Mouse (Mus musculus) v-Abl transformed pro-B cells (cell line): Measurements from ENCODE around the gene Gm5767.
"Not testable (repeated sequence)": the region's sequence is repeated elsewhere in the genome, so short reads cannot be mapped to it uniquely, and the experiment has no call there.

ENCODE experiments used
- in situ Hi-C, 2 experiments: fragments of 400-800 bp; cut with MboI; formaldehyde crosslinking; loops; one replicate each; pipeline ENCODE4 v1.15.1; 2025; ENCODE audit not compliant: unreplicated experiment in 2 of 2

Gm5767 gene

GRCm38 (mm10) chr16:8689979-8690656 lies 9.5 kb downstream of the Gm5767 start:
- in situ Hi-C loops = loop anchor here (5.0 kb wide), 2 partner anchors 77 to 177 kb away; no protein-coding TSS in a partner anchor

DNA sequence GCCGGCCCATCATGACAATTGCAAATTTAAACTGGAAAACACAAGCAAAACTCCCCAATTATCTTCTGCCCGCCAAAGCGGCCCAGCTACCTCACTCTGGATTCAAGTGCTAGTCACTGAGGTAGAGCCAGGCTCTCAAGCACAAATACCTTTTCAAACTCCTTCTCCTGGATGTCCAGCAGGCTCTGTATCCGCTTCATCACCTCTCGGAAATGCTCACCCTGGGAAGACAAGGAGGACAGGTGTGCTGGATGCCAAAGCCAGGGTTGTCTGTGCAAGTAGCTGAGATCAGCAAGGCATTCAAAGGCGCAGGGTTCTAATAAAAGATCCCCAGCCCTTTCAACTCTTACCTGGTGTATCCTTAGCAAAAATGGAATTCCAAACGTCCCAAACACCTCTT lies 10.6 kb downstream of the Gm5767 start:
- in situ Hi-C loops = no loop called here

DNA sequence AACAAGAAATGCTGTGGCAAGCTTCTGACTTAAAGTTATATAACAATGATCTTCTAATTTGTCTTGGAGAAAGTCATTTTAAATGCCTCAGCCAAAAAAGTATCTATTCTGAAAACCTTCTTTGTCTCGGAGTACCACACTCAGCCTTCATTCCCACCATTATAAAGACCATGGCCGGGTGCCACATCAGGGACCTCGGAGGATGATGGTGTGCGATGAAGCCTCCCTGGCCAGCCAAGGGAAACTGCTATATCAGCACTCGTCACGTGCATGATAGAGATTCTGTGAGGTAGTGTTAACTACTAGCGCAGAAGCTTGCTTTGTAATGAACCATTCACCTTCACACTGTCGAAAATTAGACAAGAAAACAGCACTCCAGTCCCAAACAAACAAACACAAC lies 19.0 kb downstream of the Gm5767 start:
- in situ Hi-C loops = no loop called here

DNA sequence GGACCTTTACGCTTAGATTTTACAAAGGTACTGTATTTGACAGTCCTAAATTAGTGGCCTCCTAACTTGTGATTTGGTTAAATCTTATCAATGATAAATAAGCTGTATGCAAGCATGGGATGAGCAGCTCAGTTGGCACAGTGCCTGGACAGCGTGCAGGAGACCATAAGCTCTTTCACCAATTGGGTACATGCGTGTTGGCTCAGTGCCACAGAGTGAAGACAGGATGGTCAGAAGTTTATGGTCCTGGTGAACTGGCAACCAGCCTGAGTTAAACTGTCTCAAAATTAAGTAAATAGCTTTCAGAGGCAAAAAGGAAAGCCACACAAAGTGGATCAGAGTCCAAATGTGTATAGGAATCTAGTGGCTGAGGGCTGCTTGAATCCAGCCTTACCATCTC lies 20.0 kb downstream of the Gm5767 start:
- in situ Hi-C loops = no loop called here

GRCm38 (mm10) chr16:8711998-8712397 lies 31.4 kb downstream of the Gm5767 start:
- in situ Hi-C loops = no loop called here

- in situ Hi-C loops = no loop called here
Observed at GRCm38 (mm10) chr16:8714851-8715250, 34.3 kb downstream of the Gm5767 start.

GRCm38 (mm10) chr16:8715513-8716080 lies 35.0 kb downstream of the Gm5767 start:
- in situ Hi-C loops = no loop called here

GRCm38 (mm10) chr16:8716300-8716699 lies 35.7 kb downstream of the Gm5767 start:
- in situ Hi-C loops = no loop called here

- in situ Hi-C loops = no loop called here
Observed at GRCm38 (mm10) chr16:8717744-8718143, 37.2 kb downstream of the Gm5767 start.

GRCm38 (mm10) chr16:8720447-8720846 lies 39.9 kb downstream of the Gm5767 start:
- in situ Hi-C loops = no loop called here

DNA sequence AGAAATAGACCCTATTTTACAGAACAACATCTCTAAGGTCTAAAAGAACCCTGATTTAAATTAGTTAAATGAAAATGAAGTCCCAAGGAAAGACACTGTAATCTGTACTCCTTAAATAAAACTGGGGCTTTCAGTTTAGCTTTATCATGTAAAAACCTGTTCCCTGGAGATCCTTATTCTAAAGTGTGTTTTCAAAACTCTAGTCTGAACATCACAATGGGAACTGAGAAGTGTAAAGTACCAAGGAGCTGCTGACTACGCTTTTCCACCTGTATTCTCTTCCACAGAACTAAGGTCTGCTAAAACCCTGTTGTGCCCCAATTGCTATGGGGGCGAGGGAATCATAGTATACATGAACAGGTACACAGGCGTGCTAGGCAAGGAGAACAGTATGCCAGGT lies 43.5 kb downstream of the Gm5767 start:
- in situ Hi-C loops = no loop called here

DNA sequence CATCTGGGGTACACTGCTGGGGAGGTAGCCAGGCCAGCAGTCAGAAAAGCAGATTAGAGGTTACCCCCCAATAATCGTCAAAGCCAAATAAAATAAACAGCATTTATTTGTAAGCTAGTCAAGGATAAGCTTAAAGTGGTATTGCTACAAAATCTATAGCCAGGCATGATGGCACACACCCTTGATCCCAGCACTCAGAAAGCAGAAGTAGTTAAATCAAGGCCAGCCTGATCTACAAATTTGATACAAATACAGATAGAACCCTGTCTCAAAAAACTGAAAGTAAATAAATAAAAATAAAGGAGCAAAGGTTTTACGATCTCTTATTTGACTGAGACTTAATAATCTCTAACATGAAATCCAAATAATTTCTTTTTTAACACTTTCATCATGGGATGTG lies 45.2 kb downstream of the Gm5767 start:
- in situ Hi-C loops = no loop called here

- in situ Hi-C loops = no loop called here
Observed at GRCm38 (mm10) chr16:8728111-8728748, 47.7 kb downstream of the Gm5767 start.

DNA sequence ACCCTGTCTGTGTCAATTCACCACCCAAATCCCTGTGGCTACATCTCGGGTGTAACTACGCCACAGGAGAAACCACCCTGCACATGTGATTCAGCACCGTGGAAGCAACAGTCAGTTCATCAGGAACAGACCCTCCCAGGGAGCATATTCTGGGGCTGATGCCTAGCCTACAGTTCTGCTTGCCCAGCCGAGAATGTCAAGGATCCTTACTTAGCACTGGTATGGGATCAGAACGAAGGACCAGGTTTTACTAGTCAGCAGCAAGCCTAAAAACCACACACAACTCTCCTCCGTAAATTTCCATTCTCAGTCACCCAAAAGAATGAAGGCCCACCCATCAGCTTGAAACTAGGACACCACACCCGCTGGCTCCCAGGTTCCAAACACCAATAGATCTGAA lies 51.1 kb downstream of the Gm5767 start:
- in situ Hi-C loops = no loop called here

- in situ Hi-C loops = not testable (repeated sequence)
Observed at GRCm38 (mm10) chr16:8732450-8732849, 51.9 kb downstream of the Gm5767 start.
